Mouse (Mus musculus): ENCODE measurements around the gene Ermard.
A peak's percentile ranks its signal among the peaks of the same experiment; 100 is the strongest.

- TF ChIP-seq POLR2A (IDR thresholded peaks at IDR 0.05; ENCODE audit: low read depth, low read length) (no peak), CTCF (conservative IDR thresholded peaks at IDR 0.05; ENCODE audit: insufficient read depth, insufficient read length, low read depth, low read length) (peak; percentile 76)
Measured at GRCm38 (mm10) chr17:15065391-15066024, 24.5 kb downstream of the Ermard start.

Data from kidney, adult 2 months (tissue).